Mouse (Mus musculus) frontal cortex, postnatal 36 days (tissue): ENCODE results near the gene Prdm10.

Experiments
- DNase-seq, 2 experiments: peaks; one replicate each; pipeline ENCODE4 v3.0.0; 2022; ENCODE audit warnings: low spot score in 2 of 2

The Prdm10 gene

DNA sequence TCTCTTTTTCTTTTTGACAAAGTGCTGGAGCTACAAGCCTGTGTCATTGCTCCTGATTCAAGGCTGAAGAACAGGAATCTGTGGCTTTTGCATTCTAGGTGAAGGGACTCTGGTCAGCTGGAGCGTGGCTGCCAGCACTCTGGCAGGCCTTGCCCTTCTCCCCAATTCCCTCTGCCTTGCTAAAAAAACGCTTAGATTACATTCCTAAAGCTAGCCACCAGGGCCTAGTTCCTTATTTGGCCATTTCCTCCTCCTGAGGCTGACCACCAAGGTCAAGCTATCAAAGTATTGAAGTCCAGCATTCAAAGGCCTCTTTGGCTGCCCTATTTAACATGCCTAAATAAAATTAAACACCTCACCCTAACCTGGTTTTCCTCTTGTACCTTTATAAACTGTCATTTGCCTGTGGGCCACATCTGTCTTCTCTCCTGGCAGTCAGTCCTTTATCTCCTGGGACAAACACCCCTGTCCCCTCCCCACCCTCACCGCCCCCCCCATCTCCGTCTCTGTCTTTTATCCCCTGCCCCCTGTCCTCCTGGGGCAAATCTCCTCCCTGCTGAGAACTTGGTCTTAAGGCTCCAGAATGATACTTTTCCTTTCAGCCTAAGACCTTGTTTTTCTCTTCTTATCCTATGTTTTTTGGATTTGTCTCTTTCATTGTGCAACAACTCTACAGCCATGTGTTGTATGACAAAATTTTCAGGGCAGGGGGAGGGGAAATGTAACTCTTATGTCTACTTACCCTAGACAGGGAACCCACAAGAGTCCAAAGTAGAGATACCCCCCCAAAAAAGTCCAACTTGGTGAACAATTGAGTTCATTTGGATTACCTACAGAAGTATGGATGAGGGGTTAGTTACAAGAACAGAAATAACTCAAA is 17.9 kb upstream of the Prdm10 start:
- DNase-seq: no peak

DNA sequence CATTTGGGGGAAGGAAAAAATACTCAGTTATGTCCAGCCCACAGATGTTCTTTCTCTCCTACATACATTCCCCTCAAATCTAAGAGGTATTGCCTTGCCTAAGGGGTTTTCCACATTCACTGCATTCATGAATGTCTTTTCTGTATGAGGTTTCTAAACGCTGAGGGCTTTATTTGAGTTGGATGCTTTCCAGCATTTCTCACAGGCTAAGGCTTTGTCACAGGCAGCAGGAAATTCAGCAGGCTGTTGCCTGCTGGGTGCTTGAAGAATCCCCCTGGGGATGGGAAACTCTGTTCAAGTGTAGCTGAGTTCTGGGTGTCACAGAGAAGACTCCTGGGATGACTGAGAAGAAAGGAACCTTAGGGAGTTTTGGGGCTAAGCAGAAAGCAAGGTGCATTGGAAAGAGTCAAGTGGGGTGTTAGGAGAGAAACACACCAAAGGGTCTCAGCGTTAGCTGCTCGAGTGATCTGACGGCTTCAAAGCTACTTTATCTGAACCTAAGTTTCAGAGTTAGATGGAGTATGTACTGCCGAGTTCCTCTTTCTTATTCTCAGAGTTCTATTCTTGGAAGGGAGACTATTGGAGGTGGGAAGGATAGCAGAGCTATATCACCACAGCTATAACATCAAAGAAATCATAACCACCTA is 14.2 kb upstream of the Prdm10 start:
- no peak for DNase-seq

DNA sequence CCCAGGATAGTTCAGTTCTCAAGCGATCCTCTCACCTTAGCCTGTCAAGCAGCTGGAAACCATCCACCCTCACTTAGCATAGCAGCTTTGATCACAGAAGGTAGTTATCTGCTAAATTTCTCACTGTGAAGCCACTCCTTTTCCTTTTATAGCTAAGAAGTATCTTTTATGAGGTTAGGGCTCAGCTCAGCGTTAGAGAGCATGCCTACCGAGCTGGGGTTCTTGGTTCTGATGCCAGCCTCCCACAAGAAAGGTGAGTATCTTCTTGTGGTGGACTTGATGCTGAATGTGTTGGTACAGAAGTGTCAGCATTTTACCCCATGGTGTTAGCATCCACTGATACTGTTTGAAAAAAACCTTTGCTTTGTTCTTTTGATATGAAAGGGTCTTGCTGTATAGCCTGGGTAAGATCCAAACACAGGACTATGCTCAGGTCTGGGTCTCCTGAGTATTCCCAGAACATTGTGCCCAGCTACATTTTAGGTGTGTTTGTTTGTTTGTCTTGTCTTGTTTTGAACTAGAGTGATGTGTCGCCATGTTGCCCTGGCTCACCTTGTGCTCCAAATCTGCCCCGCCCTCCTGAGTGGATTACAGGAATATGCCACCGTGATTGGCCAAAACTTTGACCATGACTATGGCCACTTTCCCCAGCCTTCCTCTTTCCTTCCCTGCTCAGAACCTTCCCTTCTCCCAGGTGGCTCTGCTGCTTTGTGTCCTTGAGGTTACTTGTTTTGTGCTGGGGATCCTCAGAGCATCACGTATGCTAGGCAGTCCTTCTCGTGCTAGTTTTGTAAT is 8.9 kb upstream of the Prdm10 start:
- DNase-seq: no peak

DNA sequence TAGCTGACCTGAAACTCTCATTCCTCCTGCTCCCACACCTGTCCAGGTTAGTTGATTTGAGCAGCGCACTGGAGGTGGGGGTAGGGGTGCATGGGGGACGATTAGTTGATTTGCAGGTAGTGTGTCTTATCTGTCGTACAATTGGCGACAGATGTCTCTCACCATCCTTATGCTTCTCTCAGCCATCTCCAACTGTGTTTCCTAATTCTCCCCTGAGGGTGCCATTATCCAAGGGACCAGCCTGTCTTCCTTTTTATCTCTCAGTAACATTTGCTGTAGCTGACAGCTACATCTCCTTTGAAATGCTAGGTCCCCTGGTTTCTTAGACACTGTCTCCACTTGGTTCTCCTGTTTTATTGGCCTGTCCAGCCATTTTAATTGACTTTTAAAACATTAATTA is 8.2 kb upstream of the Prdm10 start:
- DNase-seq: no peak

DNA sequence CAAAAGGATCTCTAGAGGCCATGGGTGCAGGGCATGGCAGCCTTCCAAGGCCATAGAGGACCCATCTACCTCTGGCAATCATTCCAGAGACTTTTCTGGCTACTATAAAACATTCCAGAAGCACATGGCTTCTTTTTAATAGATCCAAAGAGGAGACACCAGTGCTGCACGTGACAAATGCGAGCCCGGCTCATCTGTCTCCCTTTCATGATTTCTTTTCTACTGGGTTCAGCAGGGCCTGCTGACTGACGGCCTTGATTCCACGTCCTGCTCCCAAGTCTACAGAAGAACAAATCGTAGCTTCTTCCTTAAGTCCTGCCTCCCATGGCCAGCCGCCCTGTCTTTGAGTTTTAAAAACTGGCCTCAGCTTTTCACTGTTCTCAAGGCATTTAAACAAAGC is 1.7 kb upstream of the Prdm10 start:
- DNase-seq: no peak

DNA sequence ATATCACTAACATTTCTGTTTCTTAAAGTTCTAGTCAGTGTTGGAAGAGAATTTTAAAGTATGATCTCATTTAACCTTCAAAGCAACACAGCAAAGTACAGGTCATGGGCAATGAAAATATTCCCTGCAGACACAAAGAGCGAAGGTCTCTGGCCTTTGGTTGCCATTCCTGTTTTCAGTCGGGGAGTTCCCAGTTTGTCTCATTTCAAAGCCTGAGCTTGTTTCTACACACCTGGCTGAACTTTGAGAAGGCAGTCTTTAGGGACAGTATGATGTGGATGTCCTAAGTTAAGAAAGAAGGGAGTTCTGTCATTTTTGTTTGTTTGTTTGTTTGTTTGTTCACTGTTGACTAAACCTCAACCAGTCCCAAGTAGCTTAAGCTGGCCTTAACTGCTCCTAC is 1.0 kb upstream of the Prdm10 start:
- no peak for DNase-seq

DNA sequence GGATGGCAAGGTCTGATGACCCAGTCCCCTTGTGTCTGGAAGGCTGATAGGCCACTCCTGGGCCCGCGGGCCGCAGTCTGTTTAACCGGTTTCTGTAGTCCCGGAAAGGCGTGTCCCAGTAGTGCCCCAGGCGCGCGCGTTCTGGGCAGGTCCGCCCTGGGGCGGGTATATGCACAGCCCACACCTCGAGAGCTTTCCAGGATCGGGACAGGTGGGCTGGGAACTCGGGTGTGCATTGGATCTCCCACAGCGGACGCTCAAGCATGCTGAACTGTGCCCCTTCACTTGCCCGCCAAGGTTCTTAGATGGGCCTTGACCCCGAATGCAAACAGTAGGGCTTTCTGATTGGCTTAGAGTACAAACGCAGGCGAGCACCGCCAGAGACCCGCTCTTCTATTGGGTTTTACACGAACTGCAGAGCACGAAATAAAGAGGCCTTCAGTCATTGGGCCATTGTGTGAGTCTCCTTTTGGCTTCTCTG is 413 bp upstream of the Prdm10 start:
- DNase-seq: no peak

DNA sequence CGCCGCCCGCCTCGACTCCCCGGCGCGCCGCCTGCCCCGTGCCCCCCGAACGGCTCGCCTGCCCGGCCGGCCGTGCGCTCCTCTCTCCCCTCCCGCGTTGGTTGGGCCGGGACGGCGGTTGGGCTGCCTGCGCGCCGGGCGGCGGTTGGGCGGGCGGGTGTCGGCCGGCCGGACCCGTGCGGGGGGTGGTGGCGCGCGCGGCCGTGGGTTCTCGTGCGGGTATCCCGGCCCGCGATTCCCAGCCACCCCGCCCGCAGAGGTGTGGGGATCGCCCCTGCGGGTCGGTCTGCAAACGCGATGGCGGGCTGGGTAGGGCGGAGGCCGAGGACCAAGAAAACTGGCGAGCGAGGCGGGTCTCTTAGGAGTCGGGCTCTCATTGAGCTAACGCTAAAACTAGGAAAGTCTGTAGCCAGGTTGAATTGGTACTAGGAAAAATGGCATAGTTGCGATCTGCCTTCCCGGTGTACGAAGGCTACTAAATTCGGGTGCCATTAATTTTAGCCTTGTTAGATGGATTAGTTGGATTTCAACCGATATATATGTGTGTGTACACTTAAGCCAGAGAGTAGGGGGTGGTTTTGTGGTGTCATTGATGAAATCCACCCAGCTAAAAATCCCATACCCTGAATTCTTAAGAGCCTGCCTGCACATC is 799 bp downstream of the Prdm10 start:
- peak; percentile 73 to 76 for DNase-seq

DNA sequence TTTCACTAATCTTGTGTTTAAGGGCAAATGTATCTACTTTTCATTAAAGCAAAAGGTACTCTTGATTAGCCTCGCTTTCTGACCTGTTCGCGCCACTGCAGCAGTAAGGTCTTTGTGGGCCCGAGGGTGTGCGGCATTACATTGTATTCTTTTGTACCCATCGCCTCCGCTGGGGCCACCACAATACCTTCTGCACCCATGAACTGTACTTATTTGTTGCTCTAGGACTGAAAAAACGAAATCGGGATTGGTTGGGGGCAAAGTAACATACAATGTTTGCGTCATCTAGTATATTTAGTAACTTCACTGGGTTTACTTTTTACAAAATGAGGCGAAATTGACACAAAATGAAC is 1.3 kb downstream of the Prdm10 start:
- DNase-seq: peak in 1 of 2 experiments; percentile 11

DNA sequence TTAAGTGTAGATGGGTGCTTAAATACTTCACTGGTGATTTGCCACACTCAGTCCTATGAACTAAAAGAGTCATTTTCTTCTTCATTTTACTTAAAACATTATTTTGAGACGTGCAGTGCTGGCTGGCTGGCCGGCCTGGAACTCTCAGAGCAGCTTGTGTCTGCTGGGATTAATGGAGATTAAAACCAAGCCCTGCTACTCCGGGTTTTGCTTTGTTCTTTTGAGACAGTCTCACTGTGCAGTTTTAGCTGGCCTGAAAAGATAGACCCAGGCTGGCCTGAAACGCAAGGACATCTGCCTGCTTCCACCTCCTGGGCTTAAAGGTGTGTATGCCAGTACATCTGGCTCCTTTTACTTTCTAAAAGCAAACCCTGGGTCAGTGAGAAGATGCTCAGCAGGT is 2.2 kb downstream of the Prdm10 start:
- DNase-seq: no peak

DNA sequence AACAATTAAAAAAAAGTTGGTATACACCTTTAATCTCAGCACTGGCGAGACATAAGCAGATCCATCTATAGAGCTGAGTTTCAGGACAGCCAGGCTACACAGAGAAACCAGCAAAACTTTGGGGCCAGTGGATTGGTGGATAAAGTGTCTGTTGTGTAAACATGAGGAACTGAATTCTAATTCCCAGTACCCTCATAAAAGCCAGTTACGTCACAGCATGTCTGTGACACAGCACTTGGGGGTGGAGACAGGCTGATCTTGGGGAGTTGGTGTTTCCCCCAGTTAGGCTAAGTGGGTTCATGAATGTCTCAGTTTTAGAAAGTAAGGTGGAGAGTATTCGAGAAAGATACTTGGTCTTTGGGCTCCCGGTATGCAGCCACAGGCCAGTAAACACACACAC is 2.7 kb downstream of the Prdm10 start:
- DNase-seq: no peak

DNA sequence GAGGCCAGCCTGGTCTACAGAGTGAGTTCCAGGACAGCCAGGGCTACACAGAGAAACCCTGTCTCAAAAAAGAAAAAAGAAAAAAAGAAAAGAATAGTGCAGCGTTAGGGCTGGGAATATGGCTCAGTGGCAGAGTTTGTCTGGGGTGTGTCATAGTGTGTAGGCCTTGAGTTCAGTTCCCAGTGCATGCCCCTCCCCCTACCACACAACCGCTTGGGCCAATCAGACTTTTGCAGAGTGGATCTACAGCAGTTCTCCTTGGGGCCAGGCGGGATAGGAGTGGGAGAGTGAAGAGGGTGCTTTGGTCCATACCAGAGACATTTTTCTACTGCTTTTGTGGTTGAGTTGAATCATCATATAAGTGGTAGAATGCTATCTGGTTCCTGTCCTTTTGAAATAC is 3.6 kb downstream of the Prdm10 start:
- DNase-seq: no peak

DNA sequence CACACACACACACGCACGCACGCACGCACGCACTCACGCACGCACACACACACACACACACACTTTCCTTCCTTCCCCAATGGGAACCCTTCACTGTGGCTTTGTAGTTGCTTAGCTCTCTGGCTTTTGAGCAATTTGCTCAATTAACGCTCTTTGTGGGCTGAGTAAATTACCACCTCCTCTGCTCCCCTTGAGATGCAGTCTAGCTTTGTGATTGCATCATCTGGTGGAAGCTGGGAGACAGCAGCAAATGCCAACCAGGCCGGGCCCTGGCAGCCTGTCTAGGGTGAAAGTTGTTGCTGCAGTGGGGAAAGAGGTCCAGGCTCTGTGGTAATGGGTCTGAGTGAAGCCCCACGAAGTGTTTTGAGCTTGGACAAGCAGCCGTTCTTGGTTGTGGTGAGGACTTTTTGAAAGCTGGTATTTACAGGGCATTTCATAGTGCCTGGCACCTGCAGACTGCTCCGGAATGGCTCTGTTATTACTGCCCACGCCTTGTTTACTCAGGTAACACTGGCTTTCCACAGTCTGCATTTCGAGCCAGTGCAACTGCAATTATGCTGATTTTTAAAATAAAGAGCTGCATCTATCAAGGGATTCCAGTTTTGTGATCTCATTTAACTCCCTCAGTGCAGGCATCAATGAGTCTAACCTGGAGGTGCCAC is 10.0 kb downstream of the Prdm10 start:
- DNase-seq: no peak

DNA sequence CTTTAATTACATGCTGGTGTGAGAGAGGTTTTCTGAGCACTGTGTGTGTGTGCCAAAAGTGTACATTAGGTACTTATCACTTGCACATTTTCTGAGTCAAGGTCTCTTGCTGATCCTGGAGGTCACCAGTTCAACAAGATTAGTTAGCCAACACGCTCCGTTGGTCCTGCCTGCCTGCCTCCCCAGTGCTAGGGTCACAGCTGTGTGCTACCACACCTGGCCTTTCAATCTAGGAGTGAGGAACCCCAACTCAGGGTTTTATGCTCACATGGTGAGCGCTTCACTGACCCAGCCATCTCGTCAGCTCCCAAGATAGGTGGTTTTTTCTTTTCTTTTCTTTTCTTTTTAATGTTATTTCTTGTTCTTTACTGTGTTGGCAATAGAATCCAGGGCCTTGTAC is 11.6 kb downstream of the Prdm10 start:
- DNase-seq: no peak

DNA sequence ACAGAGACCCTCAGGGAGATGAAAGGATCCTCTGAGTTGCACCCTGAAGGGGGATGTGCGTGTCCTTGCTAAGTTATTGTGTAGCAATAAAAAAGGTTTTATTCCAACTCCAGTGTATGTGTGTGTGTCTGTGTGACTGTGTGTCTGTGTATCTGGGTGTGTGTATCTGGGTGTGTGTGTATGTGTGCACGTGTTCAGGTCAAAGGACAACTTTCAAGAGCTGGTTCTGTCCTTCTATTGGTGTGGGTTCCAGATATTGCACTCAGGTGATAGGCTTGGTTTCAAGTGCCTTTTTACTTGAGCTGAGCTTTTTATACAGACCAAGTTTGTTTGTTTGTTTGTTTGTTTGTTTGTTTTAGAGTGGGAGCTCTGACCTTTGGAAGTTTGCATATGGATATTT is 12.9 kb downstream of the Prdm10 start:
- DNase-seq: no peak

DNA sequence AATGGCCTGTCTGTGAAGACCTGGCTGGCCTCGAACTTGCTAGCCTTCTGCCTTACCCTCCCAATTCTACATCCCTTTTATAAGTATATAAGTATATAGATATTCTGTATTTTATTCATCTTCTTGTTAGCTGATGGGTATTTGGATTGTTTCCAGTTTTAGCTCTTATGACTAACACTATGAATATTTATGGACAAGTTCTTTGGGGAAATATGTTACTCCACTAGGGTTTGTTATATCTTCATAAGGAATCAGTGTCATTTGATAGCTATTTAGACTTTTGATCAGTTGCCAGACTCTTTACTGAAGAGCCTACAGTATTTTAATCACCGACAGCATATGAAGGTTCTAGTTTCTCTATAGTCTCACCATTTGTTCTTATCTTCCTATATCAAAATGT is 15.0 kb downstream of the Prdm10 start:
- DNase-seq: no peak

DNA sequence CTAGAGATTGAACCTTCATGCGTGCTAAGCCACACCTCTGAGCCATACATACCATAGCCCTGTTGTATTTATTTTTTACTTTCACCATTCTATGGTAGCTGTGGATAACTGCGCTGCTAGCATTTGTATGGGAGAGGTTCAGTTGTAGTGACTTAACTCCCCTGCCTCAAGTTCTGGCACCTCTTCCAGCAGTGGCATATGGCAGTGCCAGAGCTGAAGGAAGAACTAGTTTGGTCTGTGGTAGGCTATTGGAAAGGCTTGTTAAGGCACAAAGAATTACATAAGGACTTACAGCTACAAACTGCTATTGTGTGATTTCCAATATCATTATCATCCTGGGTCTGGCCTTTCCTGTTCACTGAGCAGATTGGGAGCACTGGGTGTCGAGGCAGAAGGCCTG is 16.0 kb downstream of the Prdm10 start:
- peak in 1 of 2 experiments; percentile 20 for DNase-seq

DNA sequence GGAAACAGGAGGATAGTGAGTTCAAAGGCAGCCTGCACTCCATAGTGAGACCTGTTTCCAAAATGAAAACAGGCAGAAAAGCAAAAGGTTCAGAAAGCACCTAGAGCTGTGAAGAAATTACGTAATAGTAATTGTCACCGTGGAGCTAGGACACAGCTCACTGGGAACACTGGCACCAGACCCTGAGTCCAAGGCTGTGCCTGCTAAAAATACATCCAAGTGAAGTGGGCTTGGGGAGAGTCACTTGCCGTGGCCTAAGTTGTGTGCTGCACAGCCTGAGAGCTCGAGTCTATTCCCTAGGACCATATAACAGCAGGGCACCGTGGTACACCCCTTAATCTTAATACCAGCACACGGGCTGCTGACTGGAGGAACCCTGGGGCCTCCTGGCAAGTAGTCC is 18.4 kb downstream of the Prdm10 start:
- DNase-seq: no peak

DNA sequence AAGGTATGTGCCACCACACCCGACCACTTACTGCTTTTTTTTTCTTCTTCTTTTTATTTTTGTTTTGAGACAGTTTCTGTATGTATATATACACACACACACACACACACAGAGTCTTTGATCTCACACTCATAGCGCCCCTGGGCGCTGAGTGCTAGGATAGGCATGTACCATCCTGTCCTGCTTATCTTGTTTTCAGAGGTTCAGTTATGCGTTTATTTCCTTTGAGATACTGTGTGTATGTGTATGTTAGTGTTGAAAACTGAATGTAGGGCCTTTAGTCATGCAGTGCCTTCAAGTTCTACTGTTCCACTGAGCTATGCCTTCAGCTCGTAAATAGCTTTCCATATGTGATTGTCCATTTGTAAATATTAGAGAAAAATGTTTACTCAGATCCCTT is 20.2 kb downstream of the Prdm10 start:
- no peak for DNase-seq

DNA sequence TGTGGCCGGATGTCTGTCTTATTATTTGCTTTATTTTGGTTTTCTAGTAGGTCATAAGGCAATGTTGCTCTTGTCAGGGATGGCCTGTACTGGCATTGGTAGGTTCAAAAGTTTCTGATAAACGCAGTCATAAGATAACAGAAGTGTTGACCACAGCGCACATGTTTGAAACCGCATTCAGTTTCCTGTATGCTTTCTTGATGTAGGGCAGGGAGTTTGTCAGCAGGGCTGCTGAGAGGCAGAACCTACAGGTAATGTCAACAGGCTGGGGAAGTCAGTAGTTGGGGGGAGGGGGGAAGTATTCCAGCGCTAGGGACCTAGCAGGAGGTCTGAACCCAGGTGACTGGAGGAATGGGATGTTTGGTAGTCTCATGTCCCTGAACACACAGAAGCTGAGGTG is 20.8 kb downstream of the Prdm10 start:
- no peak for DNase-seq

DNA sequence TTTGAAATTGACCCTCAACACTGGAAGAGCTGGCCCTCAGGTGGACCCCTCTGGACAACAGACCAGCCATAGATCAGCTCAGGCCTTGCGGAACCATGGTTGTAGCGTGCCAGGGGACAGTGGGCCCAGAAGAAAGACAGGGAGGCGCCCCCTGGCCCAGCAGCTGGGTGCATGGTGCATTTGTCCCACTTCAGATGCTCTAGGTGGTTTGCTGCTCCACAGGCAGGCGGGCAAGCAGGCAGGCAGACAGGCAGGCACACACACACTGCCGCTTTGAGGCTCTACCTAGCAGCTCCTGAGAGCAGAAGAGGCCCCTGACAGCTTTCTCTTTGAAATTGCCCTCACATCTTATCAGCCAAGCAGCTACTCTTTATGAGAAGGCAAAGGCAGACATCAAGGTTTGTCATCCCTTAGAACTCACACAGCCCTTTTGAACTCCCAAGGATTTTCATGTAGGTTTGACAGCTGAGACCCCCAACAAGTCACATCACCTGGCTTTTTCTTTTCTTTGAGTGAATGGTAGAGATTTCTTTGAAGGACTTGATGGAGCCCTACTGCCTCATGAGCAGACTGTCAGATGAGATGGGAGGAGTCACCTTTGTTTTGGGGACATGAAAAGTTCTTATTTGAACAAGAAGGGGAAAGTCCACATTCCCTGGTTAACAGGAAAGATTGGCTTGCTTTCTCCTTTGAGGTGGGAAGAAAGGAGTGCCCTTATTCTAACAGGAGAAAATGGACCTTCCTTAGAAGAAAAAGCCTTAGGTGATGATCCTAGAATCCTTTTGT is 21.4 kb downstream of the Prdm10 start:
- no peak for DNase-seq
